8 mouse cellular contexts compared by ENCODE assay signal in the genomic region with DNA sequence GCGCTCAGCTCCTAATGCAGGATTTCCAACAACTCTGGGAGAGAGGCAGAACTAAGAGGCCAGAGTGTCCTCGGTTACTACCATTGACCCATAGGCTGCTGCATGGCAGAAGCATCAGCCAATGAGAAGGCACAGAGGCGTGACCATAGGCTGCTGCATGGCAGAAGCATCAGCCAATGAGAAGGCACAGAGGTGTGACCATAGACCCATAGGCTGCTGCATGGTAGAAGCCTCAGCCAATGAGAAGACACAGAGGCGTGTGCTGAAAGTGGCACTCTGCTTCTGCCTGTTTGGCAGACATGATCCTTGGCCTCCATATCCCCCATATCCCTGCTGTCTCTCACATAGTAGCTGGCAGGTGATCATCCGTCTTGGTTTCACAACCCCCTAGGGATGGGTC.
DNase-seq lines count a peak whose midpoint lies in the region; ATAC-seq lines count a peak whose summit lies in the region.
"Had no signal": no experiment of that assay in that cellular context is flagged by ENCODE, and none has a peak within 500 bp of the region (broad histone marks: within the 10 kb centered on the region; RNA-seq: fewer than 3 reads in every experiment).

No protein-coding gene starts in this region.

- no peak overlapping the region for H3K9ac ChIP-seq in lung, embryonic 16.5 days (ENCODE audit: low read length)

- no peaks in the 10 kb centered on the region for H3K9me3 ChIP-seq in lung, embryonic 16.5 days (ENCODE audit: control insufficient read depth, low read length)

- no peak overlapping the region for H3K4me2 ChIP-seq in lung, embryonic 16.5 days (ENCODE audit: low read depth, low read length)

- H3K4me3 ChIP-seq in lung, embryonic 16.5 days (ENCODE audit: low read length): no peak overlapping the region

- ATAC-seq in granulocyte monocyte progenitor cell, adult 5-6 weeks (replicated peaks; ENCODE audit: poor library complexity, severe bottlenecking): peak; percentile 70
- ATAC-seq in lung, embryonic 16.5 days (ENCODE audit: low read depth): peak; percentile 89

- peaks cover 2% of the 10 kb centered on the region; the same call in 1 of the 2 replicates for H3K4me1 ChIP-seq in lung, embryonic 16.5 days (replicated peaks; ENCODE audit: control insufficient read depth, insufficient read depth, low read length)

- DNase-seq in testis, postnatal 14 days (ENCODE audit: low spot score): peak; percentile 28
- no peak for DNase-seq in testis, postnatal 10 days (ENCODE audit: low spot score)
- DNase-seq in gastrocnemius, postnatal 4 days (ENCODE audit: low spot score in 2 of 2): no peak
- DNase-seq in adrenal gland, postnatal 36 days: no peak
- no peak for DNase-seq in spleen, postnatal 10 days (ENCODE audit: low spot score in 2 of 2)
- DNase-seq: cerebellum, adult 11 months had no signal

- peak overlapping the region; percentile 56 for H3K27ac ChIP-seq in lung, embryonic 16.5 days (ENCODE audit: low read length)

- 55% methylated on average over 5 of the region's 5 CpGs for WGBS in lung, embryonic 16.5 days

- no peaks in the 10 kb centered on the region for H3K27me3 ChIP-seq in lung, embryonic 16.5 days (ENCODE audit: control insufficient read depth, insufficient read depth, low read depth, low read length)

- no peaks in the 10 kb centered on the region for H3K36me3 ChIP-seq in lung, embryonic 16.5 days (ENCODE audit: control insufficient read depth, insufficient read depth, low read length)
